Mouse (Mus musculus) stomach, adult 2 months (tissue): Measurements from ENCODE around the gene Oaz1. TPM values are rescaled to one million over a fixed set of nuclear protein-coding genes. Genes with fewer than 3 reads are reported as not detected.

Source experiments
- polyA plus RNA-seq: library from polyadenylated mRNA; depleted of rRNA; stranded (reverse); fragments of >200 nt; gene quantifications from 2 replicates; pipeline ENCODE4 v1.2.3, GENCODE M21; 2012; rRNA removed

Gene Oaz1
- polyA plus RNA-seq: 614 and 821 TPM in 2 replicates

GRCm38 (mm10) chr10:80826151-80827062 lies at the start of gene Oaz1:
Gene Oaz1 (plus strand): TSS chr10:80826656.

GRCm38 (mm10) chr10:80798150-80799006 lies 28.1 kb upstream of the Oaz1 start, which contains the start of the genes Sf3a2 and Plekhj1:
Gene Sf3a2 (plus strand): TSS chr10:80798198.
Gene Plekhj1 (minus strand): TSS chr10:80798626.

GRCm38 (mm10) chr10:80804916-80805315 lies 21.5 kb upstream of the Oaz1 start, which contains the start of gene Amh:
Gene Amh (plus strand): TSS chr10:80805243.

GRCm38 (mm10) chr10:80813366-80813765 lies 13.1 kb upstream of the Oaz1 start, which contains the start of gene Jsrp1:
Gene Jsrp1 (minus strand): TSS chr10:80813498.

GRCm38 (mm10) chr10:80843931-80844547 lies 17.6 kb downstream of the Oaz1 start, which contains the start of gene Lingo3:
Gene Lingo3 (minus strand): TSS chr10:80844039.

GRCm38 (mm10) chr10:80854913-80855748 lies 28.7 kb downstream of the Oaz1 start, which contains the start of the genes Lsm7 and Sppl2b:
Gene Lsm7 (minus strand): TSS chr10:80855209.
Gene Sppl2b (plus strand): TSS chr10:80855275.

GRCm38 (mm10) chr10:80871581-80871980 lies 45.1 kb downstream of the Oaz1 start, which contains the start of gene Tmprss9:
Gene Tmprss9 (plus strand): TSS chr10:80871848.

Other genes starting within 250 kb of the Oaz1 start
- 17.2 and 26.0 TPM in 2 replicates for gene Klf16, start 249.3 kb upstream of the Oaz1 start, polyA plus RNA-seq
- gene Abhd17a, start 236.3 kb upstream of the Oaz1 start, polyA plus RNA-seq: 263 and 463 TPM in 2 replicates
- 91.7 and 103 TPM in 2 replicates for gene Scamp4, start 223.8 kb upstream of the Oaz1 start, polyA plus RNA-seq
- gene Adat3, start 223.8 kb upstream of the Oaz1 start, polyA plus RNA-seq: 10.5 and 14.2 TPM in 2 replicates
- gene Gm49322, start 220.6 kb upstream of the Oaz1 start, polyA plus RNA-seq: 0.62 and 1.2 TPM in 2 replicates
- 114 and 151 TPM in 2 replicates for gene Csnk1g2, start 203.8 kb upstream of the Oaz1 start, polyA plus RNA-seq
- 38.9 and 41.5 TPM in 2 replicates for gene Btbd2, start 169.6 kb upstream of the Oaz1 start, polyA plus RNA-seq
- 165 and 210 TPM in 2 replicates for gene Mknk2, start 148.5 kb upstream of the Oaz1 start, polyA plus RNA-seq
- gene Mob3a, start 124.7 kb upstream of the Oaz1 start, polyA plus RNA-seq: 15.0 and 20.9 TPM in 2 replicates
- gene Izumo4, start 124.5 kb upstream of the Oaz1 start, polyA plus RNA-seq: 30.1 and 36.5 TPM in 2 replicates
- gene Ap3d1, start 84.4 kb upstream of the Oaz1 start, polyA plus RNA-seq: 53.8 and 63.4 TPM in 2 replicates
- 20.4 and 21.6 TPM in 2 replicates for gene Dot1l, start 71.5 kb upstream of the Oaz1 start, polyA plus RNA-seq
- gene Sf3a2, start 28.5 kb upstream of the Oaz1 start, polyA plus RNA-seq: 28.3 and 33.0 TPM in 2 replicates
- 26.0 and 33.2 TPM in 2 replicates for gene Plekhj1, start 28.0 kb upstream of the Oaz1 start, polyA plus RNA-seq
- 11.5 and 23.8 TPM in 2 replicates for gene Amh, start 21.4 kb upstream of the Oaz1 start, polyA plus RNA-seq
- gene Jsrp1, start 13.2 kb upstream of the Oaz1 start, polyA plus RNA-seq: 2.5 and 3.3 TPM in 2 replicates
- 0.53 and 0.84 TPM in 2 replicates for gene Lingo3, start 17.4 kb downstream of the Oaz1 start, polyA plus RNA-seq
- 58.8 and 71.4 TPM in 2 replicates for gene Lsm7, start 28.6 kb downstream of the Oaz1 start, polyA plus RNA-seq
- gene Sppl2b, start 28.6 kb downstream of the Oaz1 start, polyA plus RNA-seq: 48.6 and 56.7 TPM in 2 replicates
- 19.4 and 39.8 TPM in 2 replicates for gene Tmprss9, start 45.2 kb downstream of the Oaz1 start, polyA plus RNA-seq
- gene Timm13, start 74.3 kb downstream of the Oaz1 start, polyA plus RNA-seq: 106 and 120 TPM in 2 replicates
- 15.5 and 17.3 TPM in 2 replicates for gene Lmnb2, start 91.6 kb downstream of the Oaz1 start, polyA plus RNA-seq
- gene Gadd45b, start 103.4 kb downstream of the Oaz1 start, polyA plus RNA-seq: 13.8 and 21.5 TPM in 2 replicates
- gene Gng7, start 188.3 kb downstream of the Oaz1 start, polyA plus RNA-seq: 0.71 and 1.1 TPM in 2 replicates
- 0.29 and 0.37 TPM in 2 replicates for gene Diras1, start 199.0 kb downstream of the Oaz1 start, polyA plus RNA-seq
- gene Slc39a3, start 210.8 kb downstream of the Oaz1 start, polyA plus RNA-seq: 18.5 and 21.8 TPM in 2 replicates
- gene Sgta, start 233.5 kb downstream of the Oaz1 start, polyA plus RNA-seq: 106 and 140 TPM in 2 replicates
- gene Thop1, start 243.4 kb downstream of the Oaz1 start, polyA plus RNA-seq: 63.0 and 106 TPM in 2 replicates